ENCODE assay signal across 7 mouse cellular contexts in the genomic region with DNA sequence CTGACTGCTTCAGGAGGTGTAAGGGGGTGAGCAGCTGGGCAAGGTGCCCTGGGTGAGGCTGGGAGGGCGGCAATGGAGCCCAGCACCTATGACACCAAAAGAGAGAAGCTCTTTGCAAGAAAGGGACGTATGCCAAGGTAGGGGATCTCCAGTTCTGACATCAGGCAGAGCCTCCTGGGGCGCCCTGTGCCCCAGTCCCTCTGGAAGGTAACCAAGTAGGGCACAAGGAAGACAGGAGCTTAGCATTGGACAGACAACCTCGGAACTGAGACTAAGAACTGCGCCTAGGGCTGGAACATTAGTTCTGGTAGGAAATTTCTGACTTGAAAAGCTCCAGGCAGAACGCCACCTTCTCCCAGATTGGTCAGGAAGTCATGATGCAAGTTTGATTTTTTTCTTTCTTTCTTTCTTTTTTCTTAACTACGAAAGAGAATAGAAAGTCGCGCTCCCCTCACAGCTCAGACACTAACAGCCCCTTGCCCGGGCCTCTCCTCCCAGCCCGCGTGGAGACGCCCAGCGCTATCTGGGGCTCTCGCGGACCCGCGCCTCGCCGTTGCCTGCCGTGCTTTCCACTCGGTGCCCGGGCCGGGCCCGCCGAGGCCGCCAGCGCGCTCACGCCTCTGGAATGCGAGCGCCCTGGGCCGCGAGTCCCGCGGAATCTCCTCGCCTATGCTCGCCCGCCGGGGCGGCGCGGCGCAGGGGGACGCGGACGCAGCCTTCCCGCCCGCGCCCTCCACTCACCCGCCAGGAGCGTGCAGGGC. TPM values are rescaled to one million over a fixed set of nuclear protein-coding genes. Genes with fewer than 3 reads are reported as not detected.
DNase-seq lines count a peak whose midpoint lies in the region; ATAC-seq and TF ChIP-seq lines count a peak whose summit lies in the region.

No protein-coding gene starts in this region.

- TF ChIP-seq CTCF in Patski (IDR thresholded peaks at IDR 0.05) = no peak

- H3K4me1 ChIP-seq in erythroblast, embryonic 14.5 days (ENCODE audit: control insufficient read depth) = peaks cover 81% of the 10 kb centered on the region
- peaks cover 27% of the 10 kb centered on the region for H3K4me1 ChIP-seq in hindbrain, embryonic 12.5 days
- 0 out of 2 replicates have a peak, but pooled peaks cover 4% of the 10 kb centered on the region for H3K4me1 ChIP-seq in neural tube, embryonic 11.5 days (ENCODE audit: control insufficient read depth, insufficient read depth, low read length)

- peak overlapping the region; percentile 66; the same call in 1 of the 2 replicates for H3K27ac ChIP-seq in hindbrain, embryonic 12.5 days
- 0 out of 2 replicates have a peak overlapping the region, but pooled peaks have one; percentile 14 for H3K27ac ChIP-seq in neural tube, embryonic 11.5 days (ENCODE audit: low read depth, low read length)

- CTCF ChIA-PET in Patski (lab: Charles Lee) = interaction anchor here (0.7 to 3.4 kb wide), 9 partner anchors 14 to 54 kb away, joined by 3 to 18 read pairs (median 5); no protein-coding TSS in a partner anchor

- POLR2A ChIA-PET in Patski (lab: Charles Lee) = interaction anchor here (0.8 to 6.6 kb wide), 11 partner anchors 10 to 106 kb away, joined by 3 to 55 read pairs (median 3); no protein-coding TSS in a partner anchor

- no peaks in the 10 kb centered on the region for H3K27me3 ChIP-seq in Patski
- no peaks in the 10 kb centered on the region for H3K27me3 ChIP-seq in erythroblast, embryonic 14.5 days (ENCODE audit: control insufficient read depth)
- peaks cover 34% of the 10 kb centered on the region for H3K27me3 ChIP-seq in hindbrain, embryonic 12.5 days
- H3K27me3 ChIP-seq in neural tube, embryonic 11.5 days (ENCODE audit: control insufficient read depth, insufficient read depth, low read length) = peaks cover 19% of the 10 kb centered on the region

- peak overlapping the region; percentile 92 for H3K4me2 ChIP-seq in hindbrain, embryonic 12.5 days (replicated peaks)
- peak overlapping the region; percentile 81 for H3K4me2 ChIP-seq in neural tube, embryonic 11.5 days (ENCODE audit: low read depth)

- in situ Hi-C loops in Patski (cut with MboI; ENCODE audit: low pct_unique_long_range_greater_than_20kb) = loop anchor here (10.0 kb wide), 1 partner anchor 46 kb away; no protein-coding TSS in a partner anchor

- peaks cover 50% of the 10 kb centered on the region for H3K36me3 ChIP-seq in erythroblast, embryonic 14.5 days (ENCODE audit: control insufficient read depth)
- no peaks in the 10 kb centered on the region for H3K36me3 ChIP-seq in hindbrain, embryonic 12.5 days
- H3K36me3 ChIP-seq in neural tube, embryonic 11.5 days (ENCODE audit: control insufficient read depth, insufficient read depth, low read length) = no peaks in the 10 kb centered on the region

- peak; percentile 67 for DNase-seq in CD4-positive helper T cell, adult 2 months (ENCODE audit: low read depth, low spot score)
- no peak for DNase-seq in Patski (ENCODE audit: low read depth, low spot score)
- DNase-seq in liver = peak; percentile 84
- peak; percentile 68 for DNase-seq in neural tube, embryonic 11.5 days (ENCODE audit: low spot score)
- DNase-seq in left cerebral cortex, adult 18-20 months (ENCODE audit: low spot score in 2 of 2) = no peak

- peak overlapping the region; percentile 92 for H3K4me3 ChIP-seq in erythroblast, embryonic 14.5 days (replicated peaks)
- peak overlapping the region; percentile 55 for H3K4me3 ChIP-seq in hindbrain, embryonic 12.5 days
- H3K4me3 ChIP-seq in neural tube, embryonic 11.5 days (ENCODE audit: low read depth, low read length) = peak overlapping the region; percentile 49

- 4% methylated on average over 49 of the region's 52 CpGs for WGBS in hindbrain, embryonic 12.5 days
- 5% methylated on average over 49 of the region's 52 CpGs for WGBS in neural tube, embryonic 11.5 days

- H3K9ac ChIP-seq in hindbrain, embryonic 12.5 days = peak overlapping the region; percentile 64
- peak overlapping the region; percentile 74 for H3K9ac ChIP-seq in neural tube, embryonic 11.5 days (ENCODE audit: low read length)

- no peaks in the 10 kb centered on the region for H3K9me3 ChIP-seq in erythroblast, embryonic 14.5 days (ENCODE audit: control insufficient read depth, low read length)
- H3K9me3 ChIP-seq in hindbrain, embryonic 12.5 days (replicated peaks) = no peaks in the 10 kb centered on the region
- H3K9me3 ChIP-seq in neural tube, embryonic 11.5 days (ENCODE audit: control insufficient read depth, low read length) = no peaks in the 10 kb centered on the region

- ATAC-seq in Patski = peak; percentile 22
- peak; percentile 62 for ATAC-seq in hindbrain, embryonic 12.5 days (ENCODE audit: low FRiP score)
- ATAC-seq in neural tube, embryonic 11.5 days (ENCODE audit: insufficient read depth, low FRiP score, low TSS enrichment) = 0 out of 2 replicates have a peak, but pooled peaks have one; percentile 11

RNA-seq across cellular contexts. Expression of a gene that starts 0.7 kb away (rescaled TPM):
- polyA plus RNA-seq in Patski (2021) = 253 TPM
- polyA plus RNA-seq in erythroblast, embryonic 14.5 days (2012) = 22.2 and 31.8 TPM in 2 replicates
- polyA plus RNA-seq in hindbrain, embryonic 12.5 days (2016; fragmentation: Nextera tagmentation; extraction: Ambion mirVana) = 8.9 TPM in 2 replicates
- 5.5 and 7.5 TPM in 2 replicates for polyA plus RNA-seq in neural tube, embryonic 11.5 days (2014; fragmentation: Nextera tagmentation; extraction: Ambion mirVana)
- 1 to 10 TPM; 5.2 to 5.5 TPM for total RNA-seq in left cerebral cortex, adult 18-20 months (2021)

RNA-seq across cellular contexts. Expression of a gene that starts 17.4 kb away (rescaled TPM):
- polyA plus RNA-seq in Patski (2021) = 24.2 TPM
- polyA plus RNA-seq in erythroblast, embryonic 14.5 days (2012) = 94.9 and 97.5 TPM in 2 replicates
- polyA plus RNA-seq in hindbrain, embryonic 12.5 days (2016; fragmentation: Nextera tagmentation; extraction: Ambion mirVana) = 22.7 and 23.9 TPM in 2 replicates
- polyA plus RNA-seq in neural tube, embryonic 11.5 days (2014; fragmentation: Nextera tagmentation; extraction: Ambion mirVana) = 34.3 and 37.1 TPM in 2 replicates
- total RNA-seq in left cerebral cortex, adult 18-20 months (2021) = 1 to 10 TPM; 2.9 to 3.9 TPM

RNA-seq across cellular contexts. Expression of a gene that starts 26.3 kb away (rescaled TPM):
- polyA plus RNA-seq in Patski (2021) = 224 TPM
- 4.8 and 8.0 TPM in 2 replicates for polyA plus RNA-seq in erythroblast, embryonic 14.5 days (2012)
- 160 and 185 TPM in 2 replicates for polyA plus RNA-seq in hindbrain, embryonic 12.5 days (2016; fragmentation: Nextera tagmentation; extraction: Ambion mirVana)
- 219 and 243 TPM in 2 replicates for polyA plus RNA-seq in neural tube, embryonic 11.5 days (2014; fragmentation: Nextera tagmentation; extraction: Ambion mirVana)
- total RNA-seq in left cerebral cortex, adult 18-20 months (2021) = 10 to 100 TPM; 48.4 to 52.0 TPM

Comparison
In these comparisons a context has a peak if more than half of its experiments do, and no peak if none do; other contexts are left out.
1. DNase-seq: peak in CD4-positive helper T cell, adult 2 months (single experiment), liver (single experiment) and neural tube, embryonic 11.5 days (single experiment); none in Patski (single experiment) and left cerebral cortex, adult 18-20 months (0 of 2).
2. ATAC-seq: peak in every context shown above with its lines; median percentile 62 in hindbrain, embryonic 12.5 days; 22 in Patski; 11 in neural tube, embryonic 11.5 days.
3. RNA of a gene that starts 26.3 kb away (polyA plus RNA-seq): 219 to 243 TPM in neural tube, embryonic 11.5 days, 224 TPM in Patski (single experiment) and 160 to 185 TPM in hindbrain, embryonic 12.5 days; 4.8 to 8.0 TPM in erythroblast, embryonic 14.5 days; every median in the first group is over 10 times any median in the second.
4. Peak in every context shown above with its lines, with median percentiles within 50 percentile points of each other: H3K4me3 ChIP-seq.